Mouse (Mus musculus): ENCODE measurements around the gene Hist1h3g.

GRCm38 (mm10) chr13:23537006-23537710 lies 1.9 kb downstream of the Hist1h3g start:
- TF ChIP-seq CTCF (IDR thresholded peaks at IDR 0.05; ENCODE audit: low read depth), result no peak
- no peak for TF ChIP-seq EP300 (IDR thresholded peaks at IDR 0.05; ENCODE audit: low read depth)
